Mouse (Mus musculus) heart, embryonic 11.5 days (tissue): ENCODE measurements at regions not wholly inside any gene's neighbourhood (a gene's known extent, or its start where the extent isn't known, plus 50 kb on each side); places are given as distances from the start of the nearest gene placed in this dataset.
A peak's percentile ranks its signal among the peaks of the same experiment; 100 is the strongest.

Experiments used
- ATAC-seq: fragments of 200-750 bp; cut with Nextera tagmentation; replicated peaks from 2 replicates; pipeline ENCODE4 v1.8.0; 2017; ENCODE audit warnings: moderate library complexity; ENCODE audit not compliant: insufficient number of reproducible peaks, low FRiP score, low TSS enrichment
- H3K27ac ChIP-seq: fragments of 300-500 bp; sonication (generic); 2 replicates; pipeline ENCODE4 v1.5.1; 2014; ENCODE audit warnings: mild to moderate bottlenecking, low read depth, low read length
- H3K27me3 ChIP-seq: fragments of 300-500 bp; sonication (generic); 2 replicates; pipeline ENCODE4 v1.6.1; 2014; ENCODE audit warnings: mild to moderate bottlenecking, low read length, mixed read lengths; ENCODE audit not compliant: control insufficient read depth, insufficient read depth
- H3K36me3 ChIP-seq: fragments of 300-500 bp; sonication (generic); 2 replicates; pipeline ENCODE4 v1.6.1; 2014; ENCODE audit warnings: mild to moderate bottlenecking, low read length, moderate library complexity, mixed read lengths; ENCODE audit not compliant: control insufficient read depth, insufficient read depth
- H3K4me1 ChIP-seq: fragments of 300-500 bp; sonication (generic); 2 replicates; pipeline ENCODE4 v1.6.1; 2014; ENCODE audit warnings: low read length; ENCODE audit not compliant: control insufficient read depth, insufficient read depth
- H3K4me2 ChIP-seq: fragments of 300-500 bp; sonication (generic); 2 replicates; pipeline ENCODE4 v1.6.1; 2014; ENCODE audit warnings: mild to moderate bottlenecking, moderate library complexity
- H3K4me3 ChIP-seq: fragments of 300-500 bp; sonication (generic); 2 replicates; pipeline ENCODE4 v1.5.1; 2014; ENCODE audit warnings: low read depth, low read length
- H3K9ac ChIP-seq: fragments of 300-500 bp; sonication (generic); 2 replicates; pipeline ENCODE4 v1.6.1; 2014; ENCODE audit warnings: mild to moderate bottlenecking, low read depth, low read length, moderate library complexity
- H3K9me3 ChIP-seq: fragments of 300-500 bp; sonication (generic); replicated peaks from 2 replicates; pipeline ENCODE4 v1.6.1; 2016; ENCODE audit warnings: low read length; ENCODE audit not compliant: control insufficient read depth
- WGBS: fragments of 180-500 bp; shearing (Covaris S2); extraction: QIAGEN DNeasy Blood & Tissue Kit; methylation state at CpG from one replicate; pipeline ENCODE4 v1.1.7; 2014; ENCODE audit not compliant: insufficient replicate concordance; 5-methylcytosine and 5-hydroxymethylcytosine counted together

- Histone ChIP-seq H3K9ac (no peak overlapping the region), H3K27me3 (no peaks in the 10 kb centered on the region), H3K36me3 (no peaks in the 10 kb centered on the region), H3K4me2 (no peak overlapping the region), H3K9me3 (no peaks in the 10 kb centered on the region), H3K27ac (no peak overlapping the region), H3K4me3 (no peak overlapping the region), H3K4me1 (peaks cover 10% of the 10 kb centered on the region)
- WGBS = 41% methylated on average over 4 of the region's 4 CpGs
- ATAC-seq = no peak
Measured at GRCm38 (mm10) chr6:112202120-112202519, 71.4 kb upstream of the Lmcd1 start.

- WGBS = 13% methylated on average over 2 of the region's 2 CpGs
- ATAC-seq = no peak
Measured at GRCm38 (mm10) chr6:112203321-112203720, 70.2 kb upstream of the Lmcd1 start.

GRCm38 (mm10) chr6:112204956-112205355 is 68.6 kb upstream of the Lmcd1 start:
- Histone ChIP-seq H3K36me3 (no peaks in the 10 kb centered on the region), H3K9ac (no peak overlapping the region), H3K4me1 (peaks cover 10% of the 10 kb centered on the region), H3K27me3 (no peaks in the 10 kb centered on the region), H3K4me3 (no peak overlapping the region), H3K4me2 (no peak overlapping the region), H3K9me3 (no peaks in the 10 kb centered on the region), H3K27ac (no peak overlapping the region)
- 82% methylated on average over 2 of the region's 2 CpGs for WGBS
- ATAC-seq = no peak

More at GRCm38 (mm10) chr6:112203321-112203720, 70.2 kb upstream of the Lmcd1 start:
- peaks cover 10% of the 10 kb centered on the region for H3K4me1 ChIP-seq
- H3K27ac ChIP-seq = no peak overlapping the region
- no peaks in the 10 kb centered on the region for H3K9me3 ChIP-seq
- no peak overlapping the region for H3K4me3 ChIP-seq
- no peaks in the 10 kb centered on the region for H3K36me3 ChIP-seq
- no peak overlapping the region for H3K4me2 ChIP-seq
- H3K9ac ChIP-seq = no peak overlapping the region
- H3K27me3 ChIP-seq = no peaks in the 10 kb centered on the region

GRCm38 (mm10) chr6:112205420-112205995 is 68.0 kb upstream of the Lmcd1 start:
- Histone ChIP-seq H3K27ac (no peak overlapping the region), H3K4me2 (no peak overlapping the region), H3K9ac (no peak overlapping the region), H3K9me3 (no peaks in the 10 kb centered on the region), H3K36me3 (no peaks in the 10 kb centered on the region), H3K27me3 (no peaks in the 10 kb centered on the region), H3K4me1 (peaks cover 10% of the 10 kb centered on the region), H3K4me3 (no peak overlapping the region)
- no peak for ATAC-seq
- WGBS = 78% methylated on average over 11 of the region's 11 CpGs

- Histone ChIP-seq H3K27ac (no peak overlapping the region), H3K27me3 (no peaks in the 10 kb centered on the region), H3K4me1 (peaks cover 5% of the 10 kb centered on the region), H3K36me3 (no peaks in the 10 kb centered on the region), H3K9me3 (no peaks in the 10 kb centered on the region), H3K9ac (no peak overlapping the region), H3K4me2 (no peak overlapping the region), H3K4me3 (no peak overlapping the region)
- ATAC-seq = no peak
- WGBS = 38% methylated on average over 5 of the region's 5 CpGs
Measured at GRCm38 (mm10) chr6:112207229-112207628, 66.3 kb upstream of the Lmcd1 start.

- Histone ChIP-seq H3K27me3 (no peaks in the 10 kb centered on the region), H3K36me3 (no peaks in the 10 kb centered on the region), H3K4me1 (no peaks in the 10 kb centered on the region), H3K4me3 (no peak overlapping the region), H3K27ac (peak overlapping the region; percentile 81), H3K9me3 (no peaks in the 10 kb centered on the region), H3K4me2 (no peak overlapping the region), H3K9ac (no peak overlapping the region)
- WGBS = 38% methylated on average over 8 of the region's 8 CpGs
- peak; percentile 76 for ATAC-seq
Measured at GRCm38 (mm10) chr6:112210238-112210950, 63.2 kb upstream of the Lmcd1 start.

GRCm38 (mm10) chr6:112216868-112217267 is 56.7 kb upstream of the Lmcd1 start:
- no peaks in the 10 kb centered on the region for H3K36me3 ChIP-seq
- H3K9me3 ChIP-seq = no peaks in the 10 kb centered on the region
- no peak overlapping the region for H3K4me2 ChIP-seq
- no peak overlapping the region for H3K4me3 ChIP-seq
- ATAC-seq = no peak
- H3K9ac ChIP-seq = no peak overlapping the region
- WGBS = 74% methylated on average over 3 of the region's 3 CpGs
- no peak overlapping the region for H3K27ac ChIP-seq
- H3K27me3 ChIP-seq = no peaks in the 10 kb centered on the region
- no peaks in the 10 kb centered on the region for H3K4me1 ChIP-seq

- WGBS = 79% methylated on average over 1 of the region's 1 CpGs
- ATAC-seq = no peak
- H3K4me3 ChIP-seq = no peak overlapping the region
- H3K27me3 ChIP-seq = no peaks in the 10 kb centered on the region
- no peaks in the 10 kb centered on the region for H3K9me3 ChIP-seq
- H3K27ac ChIP-seq = no peak overlapping the region
- no peak overlapping the region for H3K4me2 ChIP-seq
- H3K36me3 ChIP-seq = no peaks in the 10 kb centered on the region
- no peaks in the 10 kb centered on the region for H3K4me1 ChIP-seq
- no peak overlapping the region for H3K9ac ChIP-seq
Measured at GRCm38 (mm10) chr6:112218248-112218647, 55.3 kb upstream of the Lmcd1 start.

- Histone ChIP-seq H3K4me3 (no peak overlapping the region), H3K27ac (no peak overlapping the region), H3K4me1 (no peaks in the 10 kb centered on the region), H3K36me3 (no peaks in the 10 kb centered on the region), H3K4me2 (no peak overlapping the region), H3K27me3 (no peaks in the 10 kb centered on the region), H3K9me3 (no peaks in the 10 kb centered on the region), H3K9ac (no peak overlapping the region)
- 86% methylated on average over 7 of the region's 7 CpGs for WGBS
- ATAC-seq = no peak
Measured at GRCm38 (mm10) chr6:112219641-112220040, 53.9 kb upstream of the Lmcd1 start.
